Mouse (Mus musculus) spleen, postnatal 4 days (tissue): ENCODE results near the gene Zcchc3.

Experiments used
- DNase-seq, 2 experiments: peaks; one replicate each; pipeline ENCODE4 v3.0.0; 2022; ENCODE audit warnings: low spot score in 2 of 2

Zcchc3 gene

GRCm38 (mm10) chr2:152363245-152364147 lies 51.3 kb downstream of the Zcchc3 start:
- peak; percentile 78 to 88 for DNase-seq
